Mouse (Mus musculus): ENCODE data around the gene Lrg1. TPM values are rescaled to one million over a fixed set of nuclear protein-coding genes. Genes with fewer than 3 reads are reported as not detected.

The Lrg1 gene
- polyA plus RNA-seq, 1 experiment: 56.0 TPM

- no peaks in the 10 kb centered on the region for H3K27me3 ChIP-seq (ENCODE audit: control insufficient read depth, insufficient read depth, low read length)
- H3K27ac ChIP-seq (ENCODE audit: insufficient read depth, low read length): no peak overlapping the region
- H3K36me3 ChIP-seq (ENCODE audit: control insufficient read depth, insufficient read depth, low read length): no peaks in the 10 kb centered on the region
- peaks cover 6% of the 10 kb centered on the region for H3K4me1 ChIP-seq (ENCODE audit: control insufficient read depth, insufficient read depth, insufficient read length)
- no peak overlapping the region for H3K4me3 ChIP-seq (ENCODE audit: extremely low read depth, insufficient read depth, insufficient read length)
- TF ChIP-seq CTCF (IDR thresholded peaks at IDR 0.05; ENCODE audit: extremely low read depth, insufficient read depth, insufficient read length, insufficient replicate concordance): no peak
- no peak for TF ChIP-seq POLR2A (IDR thresholded peaks at IDR 0.05; ENCODE audit: low read depth, low read length)
- no peak for DNase-seq (ENCODE audit: low read depth in 1 of 2, low spot score in 2 of 2)
- 51% methylated on average over 12 of the region's 12 CpGs for WGBS
Observed at GRCm38 (mm10) chr17:56147420-56147819, 25.6 kb upstream of the Lrg1 start.

GRCm38 (mm10) chr17:56146131-56146530 lies 24.3 kb upstream of the Lrg1 start:
- H3K4me3 ChIP-seq (ENCODE audit: extremely low read depth, insufficient read depth, insufficient read length): no peak overlapping the region
- TF ChIP-seq POLR2A (IDR thresholded peaks at IDR 0.05; ENCODE audit: low read depth, low read length): no peak
- TF ChIP-seq CTCF (IDR thresholded peaks at IDR 0.05; ENCODE audit: extremely low read depth, insufficient read depth, insufficient read length, insufficient replicate concordance): no peak
- no peak overlapping the region for H3K27ac ChIP-seq (ENCODE audit: insufficient read depth, low read length)
- no peaks in the 10 kb centered on the region for H3K36me3 ChIP-seq (ENCODE audit: control insufficient read depth, insufficient read depth, low read length)
- 59% methylated on average over 9 of the region's 9 CpGs for WGBS
- H3K27me3 ChIP-seq (ENCODE audit: control insufficient read depth, insufficient read depth, low read length): 0 out of 2 replicates have a peak, but pooled peaks cover 1% of the 10 kb centered on the region
- no peak for DNase-seq (ENCODE audit: low read depth in 1 of 2, low spot score in 2 of 2)
- H3K4me1 ChIP-seq (ENCODE audit: control insufficient read depth, insufficient read depth, insufficient read length): peaks cover 6% of the 10 kb centered on the region

- H3K4me1 ChIP-seq (ENCODE audit: control insufficient read depth, insufficient read depth, insufficient read length): peaks cover 10% of the 10 kb centered on the region
- H3K27ac ChIP-seq (ENCODE audit: insufficient read depth, low read length): no peak overlapping the region
- H3K27me3 ChIP-seq (ENCODE audit: control insufficient read depth, insufficient read depth, low read length): peaks cover 13% of the 10 kb centered on the region
- WGBS: 71% methylated on average over 9 of the region's 9 CpGs
- no peaks in the 10 kb centered on the region for H3K36me3 ChIP-seq (ENCODE audit: control insufficient read depth, insufficient read depth, low read length)
- no peak for DNase-seq (ENCODE audit: low read depth in 1 of 2, low spot score in 2 of 2)
- no peak for TF ChIP-seq CTCF (IDR thresholded peaks at IDR 0.05; ENCODE audit: extremely low read depth, insufficient read depth, insufficient read length, insufficient replicate concordance)
- TF ChIP-seq POLR2A (IDR thresholded peaks at IDR 0.05; ENCODE audit: low read depth, low read length): no peak
- H3K4me3 ChIP-seq (ENCODE audit: extremely low read depth, insufficient read depth, insufficient read length): no peak overlapping the region
Observed at GRCm38 (mm10) chr17:56144546-56144945, 22.7 kb upstream of the Lrg1 start.

- Histone ChIP-seq H3K4me3 (ENCODE audit: extremely low read depth, insufficient read depth, insufficient read length) (peak overlapping the region; percentile 25), H3K27ac (ENCODE audit: insufficient read depth, low read length) (no peak overlapping the region), H3K4me1 (ENCODE audit: control insufficient read depth, insufficient read depth, insufficient read length) (peaks cover 3% of the 10 kb centered on the region), H3K27me3 (ENCODE audit: control insufficient read depth, insufficient read depth, low read length) (peaks cover 17% of the 10 kb centered on the region), H3K36me3 (ENCODE audit: control insufficient read depth, insufficient read depth, low read length) (no peaks in the 10 kb centered on the region)
- 7% methylated on average over 47 of the region's 47 CpGs for WGBS
- TF ChIP-seq CTCF (IDR thresholded peaks at IDR 0.05; ENCODE audit: extremely low read depth, insufficient read depth, insufficient read length, insufficient replicate concordance): no peak
- no peak for DNase-seq (ENCODE audit: low read depth in 1 of 2, low spot score in 2 of 2)
Observed at GRCm38 (mm10) chr17:56141702-56142605, 20.2 kb upstream of the Lrg1 start.

GRCm38 (mm10) chr17:56139858-56140595 lies 18.2 kb upstream of the Lrg1 start, which contains the start of gene Sema6b:
Gene Sema6b, minus strand, starts transcription at chr17:56140343.
- peaks cover 17% of the 10 kb centered on the region for H3K27me3 ChIP-seq (ENCODE audit: control insufficient read depth, insufficient read depth, low read length)

GRCm38 (mm10) chr17:56139355-56139754 lies 17.6 kb upstream of the Lrg1 start:
- Histone ChIP-seq H3K27ac (ENCODE audit: insufficient read depth, low read length) (no peak overlapping the region), H3K4me3 (ENCODE audit: extremely low read depth, insufficient read depth, insufficient read length) (peak overlapping the region; percentile 48; the same call in 1 of the 2 replicates), H3K36me3 (ENCODE audit: control insufficient read depth, insufficient read depth, low read length) (no peaks in the 10 kb centered on the region), H3K4me1 (ENCODE audit: control insufficient read depth, insufficient read depth, insufficient read length) (peaks cover 3% of the 10 kb centered on the region), H3K27me3 (ENCODE audit: control insufficient read depth, insufficient read depth, low read length) (peaks cover 17% of the 10 kb centered on the region)
- 30% methylated on average over 18 of the region's 21 CpGs for WGBS
- no peak for TF ChIP-seq CTCF (IDR thresholded peaks at IDR 0.05; ENCODE audit: extremely low read depth, insufficient read depth, insufficient read length, insufficient replicate concordance)
- no peak for DNase-seq (ENCODE audit: low read depth in 1 of 2, low spot score in 2 of 2)

More at GRCm38 (mm10) chr17:56139858-56140595, 18.2 kb upstream of the Lrg1 start, which contains the start of gene Sema6b:
- Histone ChIP-seq H3K36me3 (ENCODE audit: control insufficient read depth, insufficient read depth, low read length) (no peaks in the 10 kb centered on the region), H3K4me1 (ENCODE audit: control insufficient read depth, insufficient read depth, insufficient read length) (peaks cover 3% of the 10 kb centered on the region), H3K27ac (ENCODE audit: insufficient read depth, low read length) (no peak within 1 kb of the TSS), H3K4me3 (ENCODE audit: extremely low read depth, insufficient read depth, insufficient read length) (peak within 1 kb of the TSS; percentile 48; the same call in 1 of the 2 replicates)
- 3% methylated on average over 77 of the region's 79 CpGs for WGBS
- TF ChIP-seq CTCF (IDR thresholded peaks at IDR 0.05; ENCODE audit: extremely low read depth, insufficient read depth, insufficient read length, insufficient replicate concordance): no peak
- TF ChIP-seq POLR2A (IDR thresholded peaks at IDR 0.05; ENCODE audit: low read depth, low read length): no peak
- DNase-seq (ENCODE audit: low read depth in 1 of 2, low spot score in 2 of 2): peak in 1 of 2 experiments; percentile 40
